Mouse (Mus musculus) frontal cortex, adult 2 months (tissue): ENCODE data around the gene Mfrp. TPM values are rescaled to one million over a fixed set of nuclear protein-coding genes. Genes with fewer than 3 reads are reported as not detected.

Experiments used
- DNase-seq, 2 experiments: peaks; one replicate each; pipeline ENCODE4 v3.0.0; 2022; ENCODE audit warnings: low spot score in 1 of 2; ENCODE audit errors: extremely low spot score in 1 of 2
- polyA plus RNA-seq: library from polyadenylated mRNA; depleted of rRNA; stranded (reverse); fragments of >200 nt; gene quantifications from 2 replicates; pipeline ENCODE4 v1.2.3, GENCODE M21; 2012

Gene Mfrp
- polyA plus RNA-seq, 1 experiment = 0.14 TPM

GRCm38 (mm10) chr9:44127351-44127801 lies 25.8 kb downstream of the Mfrp start:
- DNase-seq = no peak

- no peak for DNase-seq
Measured at GRCm38 (mm10) chr9:44129633-44130032, 28.1 kb downstream of the Mfrp start.

- no peak for DNase-seq
Measured at GRCm38 (mm10) chr9:44130034-44130433, 28.5 kb downstream of the Mfrp start.

GRCm38 (mm10) chr9:44130581-44131275 lies 29.2 kb downstream of the Mfrp start:
- DNase-seq = no peak

GRCm38 (mm10) chr9:44131276-44131590 lies 29.7 kb downstream of the Mfrp start:
- DNase-seq = no peak

- DNase-seq = no peak
Measured at GRCm38 (mm10) chr9:44132200-44132599, 30.7 kb downstream of the Mfrp start.

- no peak for DNase-seq
Measured at GRCm38 (mm10) chr9:44133287-44133686, 31.8 kb downstream of the Mfrp start.

GRCm38 (mm10) chr9:44134101-44134850 lies 32.7 kb downstream of the Mfrp start, which contains the start of gene Mcam:
TSS of gene Mcam (plus strand) at chr9:44134469.
- DNase-seq = no peak

- no peak for DNase-seq
Measured at GRCm38 (mm10) chr9:44134851-44135730, 33.6 kb downstream of the Mfrp start.

- DNase-seq = no peak
Measured at GRCm38 (mm10) chr9:44135731-44136411, 34.3 kb downstream of the Mfrp start.

- DNase-seq = no peak
Measured at GRCm38 (mm10) chr9:44137846-44138245, 36.3 kb downstream of the Mfrp start.

- DNase-seq = no peak
Measured at GRCm38 (mm10) chr9:44141951-44142350, 40.4 kb downstream of the Mfrp start.

- DNase-seq = no peak
Measured at GRCm38 (mm10) chr9:44143421-44143820, 41.9 kb downstream of the Mfrp start.

- DNase-seq = peak in 1 of 2 experiments; percentile 43
Measured at GRCm38 (mm10) chr9:44144023-44144717, 42.6 kb downstream of the Mfrp start.

GRCm38 (mm10) chr9:44144718-44145060 lies 43.2 kb downstream of the Mfrp start:
- no peak for DNase-seq

- no peak for DNase-seq
Measured at GRCm38 (mm10) chr9:44147290-44147689, 45.8 kb downstream of the Mfrp start.
